26 mouse cellular contexts compared by ENCODE assay signal in genomic region chr2:21507449-21507848, GRCm38 (mm10).
DNase-seq lines count a peak whose midpoint lies in the region; ATAC-seq and TF ChIP-seq lines count a peak whose summit lies in the region.
"Had no signal": no experiment of that assay in that cellular context is flagged by ENCODE, and none has a peak within 500 bp of the region (broad histone marks: within the 10 kb centered on the region; RNA-seq: fewer than 3 reads in every experiment).

No protein-coding gene starts in this region.

- no peak overlapping the region for H3K4me2 ChIP-seq in forebrain, embryonic 11.5 days (ENCODE audit: low read depth, low read length, severe bottlenecking)
- H3K4me2 ChIP-seq in forebrain, embryonic 13.5 days: no peak overlapping the region
- H3K4me2 ChIP-seq in midbrain, embryonic 11.5 days: no peak overlapping the region
- no peak overlapping the region for H3K4me2 ChIP-seq in midbrain, postnatal 0 days (ENCODE audit: low read depth, low read length, poor library complexity, severe bottlenecking)
- H3K4me2 ChIP-seq: embryonic facial prominence, embryonic 12.5 days; embryonic facial prominence, embryonic 15.5 days; forebrain, embryonic 12.5 days; heart, embryonic 12.5 days; heart, embryonic 15.5 days; hindbrain, embryonic 12.5 days; intestine, embryonic 15.5 days had no signal

- no peak overlapping the region for H3K4me3 ChIP-seq in forebrain, embryonic 11.5 days (ENCODE audit: low read depth, low read length)
- no peak overlapping the region for H3K4me3 ChIP-seq in forebrain, embryonic 13.5 days
- H3K4me3 ChIP-seq in midbrain, embryonic 11.5 days (ENCODE audit: low read depth, low read length): no peak overlapping the region
- H3K4me3 ChIP-seq in midbrain, postnatal 0 days (ENCODE audit: low read depth, low read length): no peak overlapping the region
- H3K4me3 ChIP-seq: embryonic facial prominence, embryonic 12.5 days; embryonic facial prominence, embryonic 15.5 days; forebrain, embryonic 12.5 days; heart, embryonic 12.5 days; heart, embryonic 15.5 days; hindbrain, embryonic 12.5 days; intestine, embryonic 15.5 days had no signal

- H3K9me3 ChIP-seq in forebrain, embryonic 11.5 days (ENCODE audit: control insufficient read depth, low read length): no peaks in the 10 kb centered on the region
- H3K9me3 ChIP-seq in forebrain, embryonic 13.5 days (replicated peaks): no peaks in the 10 kb centered on the region
- no peaks in the 10 kb centered on the region for H3K9me3 ChIP-seq in midbrain, embryonic 11.5 days (ENCODE audit: control insufficient read depth, low read length)
- H3K9me3 ChIP-seq in midbrain, postnatal 0 days (ENCODE audit: low read length): no peaks in the 10 kb centered on the region
- H3K9me3 ChIP-seq: embryonic facial prominence, embryonic 12.5 days; embryonic facial prominence, embryonic 15.5 days; forebrain, embryonic 12.5 days; G1E; heart, embryonic 12.5 days; heart, embryonic 15.5 days; hindbrain, embryonic 12.5 days; intestine, embryonic 15.5 days had no signal

- H3K27me3 ChIP-seq in forebrain, embryonic 11.5 days (ENCODE audit: control insufficient read depth, insufficient read depth, low read length): no peaks in the 10 kb centered on the region
- H3K27me3 ChIP-seq in forebrain, embryonic 13.5 days: no peaks in the 10 kb centered on the region
- H3K27me3 ChIP-seq in midbrain, embryonic 11.5 days (ENCODE audit: control insufficient read depth, insufficient read depth, low read length): no peaks in the 10 kb centered on the region
- no peaks in the 10 kb centered on the region for H3K27me3 ChIP-seq in midbrain, postnatal 0 days (ENCODE audit: insufficient read depth, low read length)
- H3K27me3 ChIP-seq: embryonic facial prominence, embryonic 12.5 days; embryonic facial prominence, embryonic 15.5 days; forebrain, embryonic 12.5 days; heart, embryonic 12.5 days; heart, embryonic 15.5 days; hindbrain, embryonic 12.5 days; intestine, embryonic 15.5 days; Patski had no signal

- no peak for DNase-seq in forebrain, embryonic 11.5 days (ENCODE audit: low spot score)
- DNase-seq in midbrain, embryonic 11.5 days (ENCODE audit: low spot score, missing footprints): no peak
- no peak for DNase-seq in midbrain, postnatal 0 days (ENCODE audit: low spot score)
- DNase-seq in ES-CJ7 (ENCODE audit: low read depth, low spot score): peak; percentile 5
- no peak for DNase-seq in right cerebral cortex, postnatal 36 days (ENCODE audit: low spot score in 2 of 2)
- DNase-seq: adrenal gland, postnatal 10 days; adrenal gland, postnatal 36 days; cerebellum, adult 11 months; cerebellum, adult 2 months; cerebellum, adult 9-11 months; cerebellum, postnatal 25 days; gastrocnemius, postnatal 25 days; heart, adult 18-20 months; heart, postnatal 10 days; heart, postnatal 4 days had no signal

- TF ChIP-seq CTCF in midbrain, postnatal 0 days (IDR thresholded peaks at IDR 0.05): no peak

- WGBS in forebrain, embryonic 11.5 days: 55% methylated on average over 1 of the region's 1 CpGs
- WGBS in forebrain, embryonic 13.5 days: 76% methylated on average over 1 of the region's 1 CpGs
- 38% methylated on average over 1 of the region's 1 CpGs for WGBS in midbrain, embryonic 11.5 days
- 57% methylated on average over 1 of the region's 1 CpGs for WGBS in midbrain, postnatal 0 days

- H3K36me3 ChIP-seq in forebrain, embryonic 11.5 days (ENCODE audit: control insufficient read depth, insufficient read depth, low read length): no peaks in the 10 kb centered on the region
- no peaks in the 10 kb centered on the region for H3K36me3 ChIP-seq in forebrain, embryonic 13.5 days (ENCODE audit: poor library complexity, severe bottlenecking)
- H3K36me3 ChIP-seq in midbrain, embryonic 11.5 days (ENCODE audit: control insufficient read depth, insufficient read depth, low read length): no peaks in the 10 kb centered on the region
- no peaks in the 10 kb centered on the region for H3K36me3 ChIP-seq in midbrain, postnatal 0 days (ENCODE audit: insufficient read depth, low read length)
- H3K36me3 ChIP-seq: embryonic facial prominence, embryonic 12.5 days; embryonic facial prominence, embryonic 15.5 days; forebrain, embryonic 12.5 days; G1E; heart, embryonic 12.5 days; heart, embryonic 15.5 days; hindbrain, embryonic 12.5 days; intestine, embryonic 15.5 days had no signal

- ATAC-seq in forebrain, embryonic 11.5 days (replicated peaks; ENCODE audit: low FRiP score): peak; percentile 39; the same call in 1 of the 2 replicates
- ATAC-seq in forebrain, embryonic 13.5 days: no peak
- ATAC-seq in midbrain, embryonic 11.5 days (ENCODE audit: low FRiP score): peak; percentile 52; the same call in 1 of the 2 replicates
- no peak for ATAC-seq in midbrain, postnatal 0 days (ENCODE audit: low FRiP score)
- ATAC-seq: hindbrain, embryonic 16.5 days; intestine, embryonic 15.5 days; Patski had no signal

- H3K4me1 ChIP-seq in forebrain, embryonic 11.5 days (replicated peaks; ENCODE audit: control insufficient read depth, insufficient read depth, low read length): no peaks in the 10 kb centered on the region
- no peaks in the 10 kb centered on the region for H3K4me1 ChIP-seq in forebrain, embryonic 13.5 days
- no peaks in the 10 kb centered on the region for H3K4me1 ChIP-seq in midbrain, embryonic 11.5 days (ENCODE audit: control insufficient read depth, insufficient read depth, low read length)
- H3K4me1 ChIP-seq in midbrain, postnatal 0 days (ENCODE audit: insufficient read depth, low read length): no peaks in the 10 kb centered on the region
- H3K4me1 ChIP-seq: embryonic facial prominence, embryonic 12.5 days; embryonic facial prominence, embryonic 15.5 days; forebrain, embryonic 12.5 days; heart, embryonic 12.5 days; heart, embryonic 15.5 days; hindbrain, embryonic 12.5 days; intestine, embryonic 15.5 days had no signal

- no peak overlapping the region for H3K27ac ChIP-seq in forebrain, embryonic 11.5 days (ENCODE audit: low read depth, low read length)
- no peak overlapping the region for H3K27ac ChIP-seq in forebrain, embryonic 13.5 days
- H3K27ac ChIP-seq in midbrain, embryonic 11.5 days (ENCODE audit: low read depth, low read length): no peak overlapping the region
- H3K27ac ChIP-seq in midbrain, postnatal 0 days (ENCODE audit: low read depth, low read length): no peak overlapping the region
- H3K27ac ChIP-seq: embryonic facial prominence, embryonic 12.5 days; embryonic facial prominence, embryonic 15.5 days; forebrain, embryonic 12.5 days; heart, embryonic 15.5 days; hindbrain, embryonic 12.5 days; intestine, embryonic 15.5 days had no signal

- no peak overlapping the region for H3K9ac ChIP-seq in forebrain, embryonic 11.5 days (ENCODE audit: low read length)
- no peak overlapping the region for H3K9ac ChIP-seq in forebrain, embryonic 13.5 days
- no peak overlapping the region for H3K9ac ChIP-seq in midbrain, embryonic 11.5 days (ENCODE audit: low read length)
- no peak overlapping the region for H3K9ac ChIP-seq in midbrain, postnatal 0 days (replicated peaks; ENCODE audit: low read length, poor library complexity, severe bottlenecking)
- H3K9ac ChIP-seq: embryonic facial prominence, embryonic 12.5 days; embryonic facial prominence, embryonic 15.5 days; forebrain, embryonic 12.5 days; heart, embryonic 12.5 days; heart, embryonic 15.5 days; hindbrain, embryonic 12.5 days; intestine, embryonic 15.5 days had no signal

Comparison
In these comparisons a context has a peak if more than half of its experiments do, and no peak if none do; other contexts are left out.
1. ATAC-seq: peak in forebrain, embryonic 11.5 days (single experiment) and midbrain, embryonic 11.5 days (single experiment); none in forebrain, embryonic 13.5 days (single experiment) and midbrain, postnatal 0 days (single experiment).